Comparison of ENCODE assay signal across 28 mouse cellular contexts in genomic region chr3:83976161-83976560, GRCm38 (mm10).
DNase-seq lines count a peak whose midpoint lies in the region; ATAC-seq and TF ChIP-seq lines count a peak whose summit lies in the region.
"Had no signal": no experiment of that assay in that cellular context is flagged by ENCODE, and none has a peak within 500 bp of the region (broad histone marks: within the 10 kb centered on the region; RNA-seq: fewer than 3 reads in every experiment).

No protein-coding gene starts in this region.

- DNase-seq in forebrain, embryonic 11.5 days (ENCODE audit: low spot score), result peak; percentile 22
- DNase-seq in forebrain, postnatal 0 days, result no peak
- no peak for DNase-seq in spleen, adult 18-20 months
- no peak for DNase-seq in ovary, postnatal 36 days (ENCODE audit: low spot score)
- DNase-seq: adrenal gland, adult 2 months; adrenal gland, postnatal 25 days; cerebellum, adult 11 months; cerebellum, adult 2 months; cerebellum, postnatal 10 days; cerebellum, postnatal 36 days; embryo, embryonic 11 days; gastrocnemius, postnatal 14 days; heart, adult 18-20 months; heart, postnatal 14 days; heart, postnatal 4 days; kidney, adult 18-20 months had no signal

- ATAC-seq in forebrain, embryonic 11.5 days (replicated peaks; ENCODE audit: low FRiP score), result no peak
- no peak for ATAC-seq in forebrain, postnatal 0 days
- ATAC-seq in megakaryocyte, adult 5-6 weeks (ENCODE audit: poor library complexity, severe bottlenecking), result no peak
- ATAC-seq in forebrain, embryonic 13.5 days, result no peak
- no peak for ATAC-seq in forebrain, embryonic 16.5 days
- ATAC-seq: CD4-positive, CD25-positive, alpha-beta regulatory T cell, adult 4 months; hindbrain, postnatal 0 days; inflammation-experienced regulatory T-cells, adult 6 months; intestine, embryonic 16.5 days had no signal

- H3K27me3 ChIP-seq in forebrain, embryonic 11.5 days (ENCODE audit: control insufficient read depth, insufficient read depth, low read length), result no peaks in the 10 kb centered on the region
- H3K27me3 ChIP-seq in forebrain, postnatal 0 days (ENCODE audit: insufficient read depth, low read length), result no peaks in the 10 kb centered on the region
- H3K27me3 ChIP-seq in megakaryocyte, embryonic 14.5 days (replicated peaks), result no peaks in the 10 kb centered on the region
- H3K27me3 ChIP-seq in forebrain, embryonic 13.5 days, result no peaks in the 10 kb centered on the region
- H3K27me3 ChIP-seq in forebrain, embryonic 16.5 days (replicated peaks; ENCODE audit: control insufficient read depth, insufficient read depth, low read length), result no peaks in the 10 kb centered on the region
- H3K27me3 ChIP-seq: embryonic facial prominence, embryonic 15.5 days; heart, embryonic 13.5 days had no signal

- WGBS in forebrain, embryonic 11.5 days, result 81% methylated on average over 3 of the region's 3 CpGs
- 64% methylated on average over 3 of the region's 3 CpGs for WGBS in forebrain, postnatal 0 days
- WGBS in forebrain, embryonic 13.5 days, result 77% methylated on average over 3 of the region's 3 CpGs
- 62% methylated on average over 3 of the region's 3 CpGs for WGBS in forebrain, embryonic 16.5 days

- TF ChIP-seq CTCF in forebrain, postnatal 0 days (IDR thresholded peaks at IDR 0.05; ENCODE audit: low read depth), result no peak

- no peak overlapping the region for H3K4me3 ChIP-seq in forebrain, embryonic 11.5 days (ENCODE audit: low read depth, low read length)
- no peak overlapping the region for H3K4me3 ChIP-seq in forebrain, postnatal 0 days (ENCODE audit: low read depth, low read length)
- peak overlapping the region; percentile 54 for H3K4me3 ChIP-seq in megakaryocyte, embryonic 14.5 days (replicated peaks)
- no peak overlapping the region for H3K4me3 ChIP-seq in forebrain, embryonic 13.5 days
- no peak overlapping the region for H3K4me3 ChIP-seq in forebrain, embryonic 16.5 days (replicated peaks; ENCODE audit: low read length)
- H3K4me3 ChIP-seq: embryonic facial prominence, embryonic 15.5 days; heart, embryonic 10.5 days; heart, embryonic 13.5 days had no signal

- H3K4me1 ChIP-seq in forebrain, embryonic 11.5 days (replicated peaks; ENCODE audit: control insufficient read depth, insufficient read depth, low read length), result peaks cover 36% of the 10 kb centered on the region
- H3K4me1 ChIP-seq in forebrain, postnatal 0 days (ENCODE audit: insufficient read depth), result peaks cover 34% of the 10 kb centered on the region
- peaks cover 85% of the 10 kb centered on the region for H3K4me1 ChIP-seq in megakaryocyte, embryonic 14.5 days
- peaks cover 97% of the 10 kb centered on the region for H3K4me1 ChIP-seq in forebrain, embryonic 13.5 days
- peaks cover 86% of the 10 kb centered on the region for H3K4me1 ChIP-seq in forebrain, embryonic 16.5 days (replicated peaks; ENCODE audit: control insufficient read depth, insufficient read depth, low read length)

- H3K27ac ChIP-seq in forebrain, embryonic 11.5 days (ENCODE audit: low read depth, low read length), result no peak overlapping the region
- H3K27ac ChIP-seq in forebrain, postnatal 0 days (ENCODE audit: low read depth, low read length), result no peak overlapping the region
- peak overlapping the region; percentile 55; the same call in 1 of the 2 replicates for H3K27ac ChIP-seq in forebrain, embryonic 13.5 days
- H3K27ac ChIP-seq in forebrain, embryonic 16.5 days (ENCODE audit: low read length), result peak overlapping the region; percentile 43; the same call in 1 of the 2 replicates
- H3K27ac ChIP-seq: embryonic facial prominence, embryonic 15.5 days; heart, embryonic 10.5 days; heart, embryonic 13.5 days; hindbrain, embryonic 14.5 days; hindbrain, postnatal 0 days had no signal

- no peak overlapping the region for H3K9ac ChIP-seq in forebrain, embryonic 11.5 days (ENCODE audit: low read length)
- H3K9ac ChIP-seq in forebrain, postnatal 0 days, result no peak overlapping the region
- no peak overlapping the region for H3K9ac ChIP-seq in forebrain, embryonic 13.5 days
- no peak overlapping the region for H3K9ac ChIP-seq in forebrain, embryonic 16.5 days (replicated peaks; ENCODE audit: low read depth, low read length)
- H3K9ac ChIP-seq: embryonic facial prominence, embryonic 15.5 days; heart, embryonic 13.5 days; hindbrain, embryonic 14.5 days had no signal

- no peaks in the 10 kb centered on the region for H3K36me3 ChIP-seq in forebrain, embryonic 11.5 days (ENCODE audit: control insufficient read depth, insufficient read depth, low read length)
- H3K36me3 ChIP-seq in forebrain, postnatal 0 days (ENCODE audit: insufficient read depth), result 0 out of 2 replicates have a peak, but pooled peaks cover 2% of the 10 kb centered on the region
- H3K36me3 ChIP-seq in megakaryocyte, embryonic 14.5 days (replicated peaks; ENCODE audit: low read length), result peaks cover 57% of the 10 kb centered on the region
- no peaks in the 10 kb centered on the region for H3K36me3 ChIP-seq in forebrain, embryonic 13.5 days (ENCODE audit: poor library complexity, severe bottlenecking)
- no peaks in the 10 kb centered on the region for H3K36me3 ChIP-seq in forebrain, embryonic 16.5 days (ENCODE audit: control insufficient read depth, insufficient read depth)
- H3K36me3 ChIP-seq: embryonic facial prominence, embryonic 15.5 days; heart, embryonic 10.5 days; heart, embryonic 13.5 days had no signal

- no peak overlapping the region for H3K4me2 ChIP-seq in forebrain, embryonic 11.5 days (ENCODE audit: low read depth, low read length, severe bottlenecking)
- H3K4me2 ChIP-seq in forebrain, postnatal 0 days (ENCODE audit: low read depth), result no peak overlapping the region
- H3K4me2 ChIP-seq in forebrain, embryonic 13.5 days, result no peak overlapping the region
- no peak overlapping the region for H3K4me2 ChIP-seq in forebrain, embryonic 16.5 days (ENCODE audit: low read length)
- H3K4me2 ChIP-seq: embryonic facial prominence, embryonic 15.5 days; heart, embryonic 13.5 days; hindbrain, embryonic 14.5 days had no signal

- H3K9me3 ChIP-seq in forebrain, embryonic 11.5 days (ENCODE audit: control insufficient read depth, low read length), result no peaks in the 10 kb centered on the region
- no peaks in the 10 kb centered on the region for H3K9me3 ChIP-seq in forebrain, postnatal 0 days (ENCODE audit: low read length)
- H3K9me3 ChIP-seq in megakaryocyte, embryonic 14.5 days, result no peaks in the 10 kb centered on the region
- no peaks in the 10 kb centered on the region for H3K9me3 ChIP-seq in forebrain, embryonic 13.5 days (replicated peaks)
- H3K9me3 ChIP-seq in forebrain, embryonic 16.5 days (ENCODE audit: control insufficient read depth, low read length), result no peaks in the 10 kb centered on the region
- H3K9me3 ChIP-seq: embryonic facial prominence, embryonic 15.5 days; heart, embryonic 10.5 days; heart, embryonic 13.5 days had no signal

Comparison
In these comparisons a context has a peak if more than half of its experiments do, and no peak if none do; other contexts are left out.
1. H3K27ac ChIP-seq: peak in forebrain, embryonic 13.5 days (single experiment) and forebrain, embryonic 16.5 days (single experiment); none in forebrain, embryonic 11.5 days (single experiment) and forebrain, postnatal 0 days (single experiment).